Mouse (Mus musculus): ENCODE data around the gene Tmem110. TPM values are rescaled to one million over a fixed set of nuclear protein-coding genes. Genes with fewer than 3 reads are reported as not detected.
A peak's percentile ranks its signal among the peaks of the same experiment; 100 is the strongest.

The Tmem110 gene
- polyA plus RNA-seq, 1 experiment = 40.5 TPM

DNA sequence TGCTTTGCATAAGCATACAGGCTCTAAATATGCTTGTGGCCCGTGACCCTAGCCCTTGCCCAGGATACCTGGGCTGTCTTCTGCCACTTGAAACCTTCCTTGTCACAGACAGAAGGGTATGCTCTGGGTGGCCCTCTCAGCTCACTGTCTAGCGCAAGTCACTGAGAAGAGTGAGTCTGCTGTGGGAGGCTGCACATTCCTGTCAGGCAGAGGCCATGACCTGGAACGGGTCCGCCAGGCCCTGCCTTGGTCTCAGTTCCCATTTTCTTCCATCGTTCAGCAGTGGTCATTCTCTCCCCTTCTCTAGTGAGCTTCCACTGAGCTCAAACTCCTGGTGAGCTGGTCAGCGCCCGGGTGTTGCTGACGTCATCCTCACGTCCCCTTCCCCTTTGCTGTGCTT, 50.6 kb downstream of the Tmem110 start:
- Histone ChIP-seq H3K27ac (replicated peaks; ENCODE audit: low read depth, low read length) (peak overlapping the region; percentile 11), H3K4me1 (ENCODE audit: control insufficient read depth, insufficient read depth, insufficient read length, low read length) (peaks cover 29% of the 10 kb centered on the region), H3K4me3 (ENCODE audit: insufficient read depth, low read depth, low read length) (no peak overlapping the region)

DNA sequence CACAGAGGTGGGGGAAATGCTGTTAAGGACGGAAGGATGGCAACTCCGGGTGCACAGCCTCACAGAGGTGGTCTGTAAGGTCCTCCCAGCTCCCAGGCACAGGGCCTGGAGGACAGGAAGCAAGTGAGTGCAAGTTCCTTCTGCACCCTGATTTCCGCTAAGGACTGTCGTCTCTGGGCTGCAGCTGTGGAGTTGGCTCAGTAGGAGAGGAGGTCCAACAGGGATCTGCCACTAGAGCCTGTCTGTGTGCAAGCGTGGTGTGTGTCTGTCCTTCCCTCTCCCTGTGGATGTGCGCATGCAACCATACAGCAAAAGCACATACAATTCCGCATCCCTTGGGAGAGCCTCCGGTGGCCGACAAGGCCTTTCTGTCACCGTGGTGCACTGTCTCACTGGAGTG, 51.1 kb downstream of the Tmem110 start:
- H3K27ac ChIP-seq (replicated peaks; ENCODE audit: low read depth, low read length) = peak overlapping the region; percentile 11
- peaks cover 29% of the 10 kb centered on the region for H3K4me1 ChIP-seq (ENCODE audit: control insufficient read depth, insufficient read depth, insufficient read length, low read length)
- H3K4me3 ChIP-seq (ENCODE audit: insufficient read depth, low read depth, low read length) = no peak overlapping the region

DNA sequence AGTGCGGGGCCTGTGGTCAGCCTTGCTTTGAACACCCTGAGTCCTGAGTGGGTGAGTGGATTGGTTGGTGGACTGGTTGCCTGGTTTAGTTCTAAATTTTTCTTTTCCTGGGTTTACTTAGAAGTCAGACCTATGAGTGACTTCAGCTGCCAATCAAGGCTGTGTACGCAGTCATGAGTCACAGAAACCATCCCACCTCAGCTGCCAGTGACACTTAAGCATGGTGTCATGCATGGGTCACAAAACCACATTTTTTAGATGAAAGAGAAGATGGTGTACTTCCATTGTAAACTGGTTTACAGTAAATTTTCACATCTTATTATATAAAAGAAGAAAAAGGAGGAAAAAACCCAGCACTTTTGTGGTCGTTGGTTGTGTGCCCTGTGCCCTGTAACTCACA, 52.4 kb downstream of the Tmem110 start:
- no peak overlapping the region for H3K4me3 ChIP-seq (ENCODE audit: insufficient read depth, low read depth, low read length)
- H3K27ac ChIP-seq (replicated peaks; ENCODE audit: low read depth, low read length) = no peak overlapping the region
- H3K4me1 ChIP-seq (ENCODE audit: control insufficient read depth, insufficient read depth, insufficient read length, low read length) = peaks cover 29% of the 10 kb centered on the region

DNA sequence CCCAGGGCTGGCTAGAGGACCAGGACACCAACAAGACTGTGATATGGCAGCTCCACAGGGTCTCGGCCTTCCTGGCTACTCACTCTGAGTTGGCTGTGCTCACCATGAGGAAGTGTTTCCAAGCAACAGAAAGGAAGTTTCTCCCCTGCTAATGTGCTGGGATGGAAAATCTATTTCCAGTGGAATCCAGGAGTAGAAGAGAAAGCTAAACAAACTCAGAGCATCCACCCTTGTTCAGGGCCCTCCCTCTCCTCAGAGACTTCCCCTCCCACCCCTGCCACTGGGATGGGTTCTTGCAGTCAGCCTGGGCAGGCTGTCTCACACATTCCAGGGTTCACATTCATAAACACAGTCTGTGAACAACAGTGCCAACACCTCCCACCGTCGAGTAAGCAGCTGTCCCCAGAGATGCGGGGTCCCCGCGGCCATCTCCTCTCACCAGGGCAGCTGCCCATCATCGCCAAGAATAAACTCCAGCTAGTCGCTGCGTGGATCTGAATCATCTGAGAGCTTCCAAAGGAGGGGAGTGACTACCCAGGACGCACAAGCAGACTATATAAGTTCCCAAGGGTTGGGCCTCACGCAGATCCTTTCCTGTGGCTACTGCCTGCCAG, 53.7 kb downstream of the Tmem110 start, which contains the start of gene Mustn1:
Gene Mustn1 (plus strand): TSS at position 243 of the 614 bp plus-strand sequence.
- Histone ChIP-seq H3K4me3 (ENCODE audit: insufficient read depth, low read depth, low read length) (peak within 1 kb of the TSS; percentile 11), H3K4me1 (ENCODE audit: control insufficient read depth, insufficient read depth, insufficient read length, low read length) (peaks cover 29% of the 10 kb centered on the region), H3K27ac (replicated peaks; ENCODE audit: low read depth, low read length) (peak within 1 kb of the TSS; percentile 85)

DNA sequence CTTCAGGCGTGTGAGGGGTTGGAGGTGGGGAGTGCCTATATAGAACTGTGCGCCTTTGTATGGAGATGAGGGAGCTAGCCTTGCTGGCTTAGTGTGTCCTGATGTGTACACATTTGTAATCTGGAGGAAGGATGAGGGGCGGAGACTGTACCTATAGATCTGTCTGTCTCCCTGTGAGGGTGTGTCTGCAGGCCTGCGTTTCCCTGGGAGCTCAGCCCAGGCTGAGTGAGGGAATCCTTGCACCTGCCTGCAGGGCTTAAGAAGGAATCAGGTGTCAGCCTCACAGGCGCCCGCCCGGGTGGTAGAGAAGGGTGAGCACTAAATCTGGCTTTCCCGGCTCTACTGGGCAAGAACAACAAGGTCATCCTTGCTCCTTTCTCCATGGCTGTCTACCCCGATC, 54.4 kb downstream of the Tmem110 start:
- peaks cover 29% of the 10 kb centered on the region for H3K4me1 ChIP-seq (ENCODE audit: control insufficient read depth, insufficient read depth, insufficient read length, low read length)
- peak overlapping the region; percentile 11 for H3K4me3 ChIP-seq (ENCODE audit: insufficient read depth, low read depth, low read length)
- peak overlapping the region; percentile 85 for H3K27ac ChIP-seq (replicated peaks; ENCODE audit: low read depth, low read length)

DNA sequence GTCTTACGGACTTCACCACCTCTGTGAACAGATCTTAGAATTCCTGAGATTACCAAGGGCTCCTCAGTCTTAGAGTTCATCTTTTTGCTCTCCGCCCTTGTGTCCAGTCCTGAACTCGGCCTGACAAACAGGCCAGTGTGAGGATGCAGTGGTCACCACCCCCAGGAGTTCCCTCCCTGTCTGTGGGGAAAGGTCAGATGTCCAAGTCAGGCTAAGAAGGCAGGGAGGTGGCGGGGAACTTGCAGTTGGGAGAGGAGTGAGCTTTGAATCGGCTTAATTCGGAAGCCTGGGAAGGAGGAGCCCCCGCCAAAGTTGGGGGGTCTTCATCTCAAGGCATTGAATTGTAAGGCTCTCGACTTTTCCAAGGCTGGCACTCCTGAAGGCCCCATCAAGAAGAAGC, 54.9 kb downstream of the Tmem110 start:
- Histone ChIP-seq H3K4me3 (ENCODE audit: insufficient read depth, low read depth, low read length) (peak overlapping the region; percentile 11; the same call in 1 of the 2 replicates), H3K27ac (replicated peaks; ENCODE audit: low read depth, low read length) (peak overlapping the region; percentile 85), H3K4me1 (ENCODE audit: control insufficient read depth, insufficient read depth, insufficient read length, low read length) (peaks cover 27% of the 10 kb centered on the region)

DNA sequence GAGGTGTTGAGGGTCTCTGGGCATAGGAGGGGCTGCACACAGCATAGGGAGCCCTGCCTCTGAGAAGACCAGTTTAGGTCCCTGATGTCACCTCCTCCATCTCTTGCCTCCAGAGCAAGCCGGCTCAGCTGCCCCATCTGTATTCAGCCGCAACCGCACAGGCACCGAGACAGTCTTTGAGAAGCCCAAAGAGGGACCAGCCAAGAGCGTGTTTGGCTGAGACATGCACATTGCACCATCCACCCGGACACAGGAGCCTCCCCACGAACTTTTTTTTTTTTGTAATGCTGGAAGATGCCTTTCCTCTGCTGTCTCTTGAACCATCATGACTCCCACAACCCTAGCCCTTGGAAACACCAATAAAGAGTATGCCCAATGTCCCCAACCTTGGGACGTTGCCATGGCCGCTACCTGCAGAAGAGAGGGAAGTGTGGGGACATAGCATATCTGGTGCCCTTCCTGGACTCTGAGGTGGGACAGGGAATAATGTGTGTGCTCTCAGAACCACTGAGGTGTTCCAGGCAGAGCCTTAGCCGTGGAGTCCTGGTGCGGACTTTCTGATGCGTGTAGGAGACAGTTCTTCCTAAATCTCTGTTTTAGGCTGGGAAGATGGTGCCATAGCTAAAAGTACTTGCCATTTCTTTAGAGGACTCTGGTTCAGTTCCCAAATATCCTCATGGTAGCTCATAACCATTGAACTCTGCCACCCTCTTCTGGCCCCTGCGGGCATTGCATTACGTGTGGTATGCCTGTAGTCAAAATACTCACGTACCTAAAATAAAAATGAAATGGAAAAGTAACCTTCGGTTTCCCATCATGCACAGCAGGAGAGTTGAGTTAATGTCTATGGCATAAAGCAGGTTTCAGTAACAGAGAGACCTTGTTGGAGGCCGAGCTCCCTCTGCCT, 55.7 kb downstream of the Tmem110 start:
- Histone ChIP-seq H3K27ac (replicated peaks; ENCODE audit: low read depth, low read length) (no peak overlapping the region), H3K4me3 (ENCODE audit: insufficient read depth, low read depth, low read length) (no peak overlapping the region), H3K4me1 (ENCODE audit: control insufficient read depth, insufficient read depth, insufficient read length, low read length) (peaks cover 20% of the 10 kb centered on the region)

DNA sequence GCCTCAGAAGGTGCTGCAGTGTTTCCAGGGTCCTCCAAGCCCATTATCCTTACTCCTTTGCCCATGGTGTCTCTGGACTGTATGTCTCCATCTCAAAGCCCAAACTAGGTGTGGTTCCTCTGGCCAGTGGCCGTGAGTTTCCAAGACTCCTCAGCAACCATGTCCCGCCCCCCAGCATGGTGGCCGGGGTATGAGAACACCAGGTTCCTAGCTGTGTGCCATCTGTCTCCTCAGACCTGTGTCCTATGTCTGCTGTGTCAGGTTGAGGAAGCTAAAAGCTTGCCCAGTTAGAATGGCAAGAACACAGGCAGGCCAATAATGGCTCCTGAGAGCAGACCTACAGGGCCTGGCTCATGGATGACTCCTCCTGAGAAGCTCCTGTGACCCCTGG, 56.3 kb downstream of the Tmem110 start:
- Histone ChIP-seq H3K27ac (replicated peaks; ENCODE audit: low read depth, low read length) (no peak overlapping the region), H3K4me3 (ENCODE audit: insufficient read depth, low read depth, low read length) (no peak overlapping the region), H3K4me1 (ENCODE audit: control insufficient read depth, insufficient read depth, insufficient read length, low read length) (peaks cover 15% of the 10 kb centered on the region)

DNA sequence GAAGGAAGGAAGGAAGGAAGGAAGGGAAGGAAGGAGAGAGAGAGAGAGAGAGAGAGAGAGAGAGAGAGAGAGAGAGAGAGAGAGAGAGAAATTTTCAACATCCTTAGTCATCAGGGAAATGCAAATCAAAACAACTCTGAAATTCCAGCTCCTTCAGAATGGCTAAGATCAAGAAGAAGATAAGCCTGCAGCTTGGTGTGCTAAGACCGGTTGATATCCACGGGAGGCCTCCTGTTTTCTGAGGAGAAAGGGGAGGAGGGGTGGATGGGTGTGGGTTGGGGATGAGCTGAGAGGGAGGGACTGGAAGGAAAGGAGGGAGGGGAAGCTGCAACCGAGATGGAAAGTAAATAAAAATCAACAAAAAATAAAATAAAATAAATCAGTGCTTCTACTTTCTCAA, 59.9 kb downstream of the Tmem110 start:
- H3K4me1 ChIP-seq (ENCODE audit: control insufficient read depth, insufficient read depth, insufficient read length, low read length) = no peaks in the 10 kb centered on the region
- no peak overlapping the region for H3K4me3 ChIP-seq (ENCODE audit: insufficient read depth, low read depth, low read length)
- no peak overlapping the region for H3K27ac ChIP-seq (replicated peaks; ENCODE audit: low read depth, low read length)

DNA sequence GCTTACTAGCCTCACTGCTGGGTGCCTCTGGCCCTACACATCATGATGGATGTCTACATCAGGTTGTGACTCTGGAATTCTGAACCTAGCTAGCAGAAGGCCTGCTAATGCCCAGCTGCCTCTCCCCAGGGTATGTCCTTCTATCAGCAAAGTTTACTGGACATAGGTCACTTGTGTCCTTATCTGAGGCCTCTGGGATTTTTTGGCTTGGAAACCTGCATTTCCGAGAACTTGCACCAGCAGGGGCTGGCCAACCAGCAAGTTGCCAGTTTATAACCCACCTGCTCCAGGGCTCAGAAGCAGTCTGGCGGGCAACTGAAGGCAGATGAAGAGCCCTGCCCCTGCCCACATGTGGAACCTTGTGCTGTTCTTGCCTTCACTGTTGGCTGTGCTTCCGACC, 60.8 kb downstream of the Tmem110 start, which contains the start of gene Itih4:
Gene Itih4 (plus strand): TSS at position 273 of the 400 bp plus-strand sequence.
- Histone ChIP-seq H3K27ac (replicated peaks; ENCODE audit: low read depth, low read length) (no peak within 1 kb of the TSS), H3K4me3 (ENCODE audit: insufficient read depth, low read depth, low read length) (no peak within 1 kb of the TSS), H3K4me1 (ENCODE audit: control insufficient read depth, insufficient read depth, insufficient read length, low read length) (no peaks in the 10 kb centered on the region)

DNA sequence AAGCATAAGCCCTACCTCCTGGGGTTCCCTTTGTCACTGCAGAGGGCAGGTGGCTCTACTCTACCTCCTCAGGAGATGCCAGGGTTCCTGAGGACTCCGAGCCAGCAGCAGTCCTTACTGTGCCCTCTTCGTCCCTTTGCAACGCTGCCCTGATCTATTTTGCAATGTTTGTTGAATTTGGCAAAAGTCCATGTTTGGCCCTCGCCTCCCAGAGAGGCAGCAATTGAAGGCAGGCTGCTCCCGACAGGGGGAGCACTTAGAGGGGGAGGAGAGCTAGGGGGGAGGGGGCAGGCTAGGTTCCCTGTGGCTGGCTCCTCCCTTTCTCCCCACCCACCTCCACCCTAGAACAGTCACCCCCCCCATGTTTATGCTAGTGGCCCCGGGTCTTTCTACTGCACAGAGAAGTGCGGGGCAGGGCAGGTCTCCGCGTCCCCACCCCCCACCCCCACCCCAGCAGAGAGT, 62.9 kb downstream of the Tmem110 start:
- H3K27ac ChIP-seq (replicated peaks; ENCODE audit: low read depth, low read length) = no peak overlapping the region
- no peaks in the 10 kb centered on the region for H3K4me1 ChIP-seq (ENCODE audit: control insufficient read depth, insufficient read depth, insufficient read length, low read length)
- no peak overlapping the region for H3K4me3 ChIP-seq (ENCODE audit: insufficient read depth, low read depth, low read length)

DNA sequence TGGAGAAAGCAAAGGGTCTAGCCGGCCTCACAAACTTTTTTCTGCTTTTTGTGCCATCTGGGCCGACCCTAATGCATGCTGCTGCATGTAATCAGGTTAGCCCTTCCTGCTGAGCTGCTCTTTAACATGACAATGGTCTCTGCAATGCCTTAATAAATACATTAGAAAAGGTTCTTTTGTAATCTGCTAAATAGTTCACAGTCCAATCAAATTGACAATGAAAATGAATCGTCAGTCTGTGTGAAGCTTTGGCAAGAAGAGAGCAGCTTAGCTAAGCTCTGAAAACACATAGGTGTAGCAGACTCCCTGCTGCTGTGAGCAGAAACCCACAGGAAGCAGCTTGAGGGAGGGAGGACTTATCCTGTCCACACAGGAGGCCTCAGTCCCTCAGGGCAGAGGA, 74.6 kb downstream of the Tmem110 start:
- H3K4me3 ChIP-seq (ENCODE audit: insufficient read depth, low read depth, low read length) = no peak overlapping the region
- no peak overlapping the region for H3K27ac ChIP-seq (replicated peaks; ENCODE audit: low read depth, low read length)
- H3K4me1 ChIP-seq (ENCODE audit: control insufficient read depth, insufficient read depth, insufficient read length, low read length) = peaks cover 4% of the 10 kb centered on the region; the same call in 1 of the 2 replicates

DNA sequence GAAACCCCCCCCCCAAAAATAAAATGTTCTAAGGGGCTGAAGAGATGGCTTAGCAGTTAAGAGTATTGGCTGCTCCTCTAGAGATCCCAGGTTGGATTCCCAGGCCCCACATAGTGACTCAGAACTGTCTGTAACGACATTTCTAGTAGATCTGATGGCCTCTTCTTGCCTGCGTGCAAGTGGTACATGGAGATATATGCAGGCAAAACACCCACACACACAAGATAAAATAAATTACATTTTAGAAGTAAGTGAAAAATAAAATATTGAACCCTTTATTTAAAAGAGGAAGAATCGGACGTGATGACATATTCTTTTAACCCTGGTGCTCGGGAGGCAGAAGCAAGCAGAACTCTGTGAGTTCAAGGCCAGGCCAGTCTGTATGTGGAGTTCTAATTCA, 77.2 kb downstream of the Tmem110 start:
- Histone ChIP-seq H3K4me3 (ENCODE audit: insufficient read depth, low read depth, low read length) (no peak overlapping the region), H3K27ac (replicated peaks; ENCODE audit: low read depth, low read length) (no peak overlapping the region), H3K4me1 (ENCODE audit: control insufficient read depth, insufficient read depth, insufficient read length, low read length) (peaks cover 4% of the 10 kb centered on the region; the same call in 1 of the 2 replicates)

DNA sequence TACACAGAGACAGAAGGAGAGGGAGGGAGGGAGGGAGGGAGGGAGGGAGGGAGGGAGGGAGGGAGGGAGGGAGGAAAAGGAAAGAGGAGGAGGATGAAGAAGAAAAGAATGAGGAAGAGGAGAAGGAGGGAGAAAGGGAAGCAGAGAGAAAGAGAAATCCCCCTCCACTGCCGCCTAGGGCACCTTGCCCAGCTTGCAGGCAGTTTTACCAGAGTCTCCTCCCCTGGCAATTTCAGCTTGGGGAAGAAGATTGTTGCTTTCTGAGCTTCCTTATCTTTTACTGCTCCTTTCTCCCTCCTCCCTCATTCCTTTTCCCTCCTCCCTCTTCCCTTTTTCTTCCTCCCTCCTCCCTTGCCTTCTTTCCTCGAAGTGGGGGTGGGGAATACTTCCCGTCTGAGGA, 77.6 kb downstream of the Tmem110 start:
- Histone ChIP-seq H3K4me1 (ENCODE audit: control insufficient read depth, insufficient read depth, insufficient read length, low read length) (peaks cover 4% of the 10 kb centered on the region; the same call in 1 of the 2 replicates), H3K27ac (replicated peaks; ENCODE audit: low read depth, low read length) (no peak overlapping the region)

DNA sequence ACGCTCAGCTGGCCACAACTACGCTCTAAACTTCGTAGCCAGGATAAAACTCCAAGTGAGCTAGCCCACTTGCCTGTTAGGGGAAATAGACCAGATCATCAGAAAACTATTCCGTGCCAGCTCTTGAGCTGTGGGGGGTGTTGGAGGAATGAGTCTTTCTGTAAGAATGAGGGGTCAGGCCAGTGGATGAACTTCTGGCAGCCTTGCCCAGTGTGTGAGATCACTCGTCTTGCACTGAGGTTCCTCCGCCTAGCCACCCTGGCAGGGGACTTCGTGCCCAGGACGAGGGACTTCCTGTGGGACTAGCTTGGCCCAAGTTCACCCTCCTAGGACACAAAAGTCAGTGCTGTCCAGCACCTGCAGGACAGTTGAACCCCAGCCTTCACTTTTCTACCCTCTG, 78.9 kb downstream of the Tmem110 start:
- no peak overlapping the region for H3K4me3 ChIP-seq (ENCODE audit: insufficient read depth, low read depth, low read length)
- no peak overlapping the region for H3K27ac ChIP-seq (replicated peaks; ENCODE audit: low read depth, low read length)
- H3K4me1 ChIP-seq (ENCODE audit: control insufficient read depth, insufficient read depth, insufficient read length, low read length) = peaks cover 4% of the 10 kb centered on the region; the same call in 1 of the 2 replicates

More for the DNA sequence above, 77.6 kb downstream of the Tmem110 start:
- H3K4me3 ChIP-seq (ENCODE audit: insufficient read depth, low read depth, low read length) = no peak overlapping the region
